Mouse (Mus musculus): Measurements from ENCODE around the gene Papolb. TPM values are rescaled to one million over a fixed set of nuclear protein-coding genes. Genes with fewer than 3 reads are reported as not detected.

Papolb gene
- total RNA-seq (2012; rRNA removed) (not detected in 2 replicates), total RNA-seq (2014; rRNA removed) (not detected in 2 replicates), polyA plus RNA-seq (2012; ENCODE audit: insufficient read length, low read depth) (not detected in 2 replicates)

- DNase-seq (ENCODE audit: extremely low read depth), result no peak
- dilution Hi-C loops (cut with MboI; ENCODE audit: extremely low pct_ligation_motif_present, extremely low pct_unique_long_range_greater_than_20kb, low sequenced_read_pairs), result no loop called here
- Histone ChIP-seq H3K27me3 (replicated peaks) (peaks cover 3% of the 10 kb centered on the region), H3K9ac (ENCODE audit: insufficient read depth, low read depth) (no peak within 1 kb of the TSS), H3K4me1 (ENCODE audit: control insufficient read depth in 1 of 2, insufficient read depth in 2 of 2) (peaks cover 0 to 8% of the 10 kb centered on the region in 2 experiments; a peak in 1 of 4 replicates), H3K9me3 (replicated peaks; ENCODE audit: low read length) (no peaks in the 10 kb centered on the region), H3K27ac (ENCODE audit: insufficient read depth, low read depth) (no peak within 1 kb of the TSS), H3K36me3 (replicated peaks in 1 of 2; ENCODE audit: control insufficient read depth in 1 of 2, insufficient read depth in 1 of 2, low read length in 1 of 2) (no peaks in the 10 kb centered on the region), H3K79me2 (replicated peaks; ENCODE audit: control insufficient read depth, extremely low read depth, insufficient read depth, poor library complexity, severe bottlenecking) (no peaks in the 10 kb centered on the region), H3K4me2 (ENCODE audit: insufficient read depth, low read depth, poor library complexity, severe bottlenecking) (no peak within 1 kb of the TSS), H3K4me3 (replicated peaks in 1 of 3; ENCODE audit: low read depth in 2 of 3, low read length in 2 of 3, poor library complexity in 1 of 3) (no peak within 1 kb of the TSS)
- TF ChIP-seq BHLHE40 (IDR thresholded peaks at IDR 0.05; ENCODE audit: low read depth, low read length) (no peak), CTCF (conservative IDR thresholded peaks at IDR 0.05 in 1 of 2, IDR thresholded peaks at IDR 0.05 in 1 of 2; ENCODE audit: low read depth in 2 of 2, low read length in 2 of 2) (no peak), KAT2A (IDR thresholded peaks at IDR 0.05; ENCODE audit: insufficient replicate concordance, low read length) (no peak), NELFE (IDR thresholded peaks at IDR 0.05; ENCODE audit: low read depth, low read length) (no peak)
- in situ Hi-C loops (cut with MboI; ENCODE audit: low pct_ligation_motif_present, low pct_unique_long_range_greater_than_20kb, low sequenced_read_pairs), result no loop called here
These were observed at the start of gene Papolb for GRCm38 (mm10) chr5:142529915-142530314. Gene Papolb, minus strand, starts transcription at chr5:142530076.

- peaks cover 32% of the 10 kb centered on the region for H3K27me3 ChIP-seq (replicated peaks)
- H3K79me2 ChIP-seq (replicated peaks; ENCODE audit: control insufficient read depth, extremely low read depth, insufficient read depth, poor library complexity, severe bottlenecking), result no peaks in the 10 kb centered on the region
- dilution Hi-C loops (cut with MboI; ENCODE audit: extremely low pct_ligation_motif_present, extremely low pct_unique_long_range_greater_than_20kb, low sequenced_read_pairs) (no loop called here), in situ Hi-C loops (cut with MboI; ENCODE audit: low pct_ligation_motif_present, low pct_unique_long_range_greater_than_20kb, low sequenced_read_pairs) (loop anchor here (10.0 to 25.0 kb wide), 2 partner anchors 73 to 134 kb away; no protein-coding TSS in a partner anchor)
- no peaks in the 10 kb centered on the region for H3K4me1 ChIP-seq (ENCODE audit: control insufficient read depth in 1 of 2, insufficient read depth in 2 of 2)
- H3K36me3 ChIP-seq (replicated peaks in 1 of 2; ENCODE audit: control insufficient read depth in 1 of 2, insufficient read depth in 1 of 2, low read length in 1 of 2), result no peaks in the 10 kb centered on the region
- H3K27ac ChIP-seq (ENCODE audit: insufficient read depth, low read depth), result no peak overlapping the region
- H3K9ac ChIP-seq (ENCODE audit: insufficient read depth, low read depth), result no peak overlapping the region
- H3K9me3 ChIP-seq (replicated peaks; ENCODE audit: low read length), result peaks cover 12% of the 10 kb centered on the region
- no peak overlapping the region for H3K4me3 ChIP-seq (replicated peaks in 1 of 3; ENCODE audit: low read depth in 2 of 3, low read length in 2 of 3, poor library complexity in 1 of 3)
- DNase-seq (ENCODE audit: extremely low read depth), result no peak
- no peak overlapping the region for H3K4me2 ChIP-seq (ENCODE audit: insufficient read depth, low read depth, poor library complexity, severe bottlenecking)
- TF ChIP-seq CTCF (conservative IDR thresholded peaks at IDR 0.05 in 1 of 2, IDR thresholded peaks at IDR 0.05 in 1 of 2; ENCODE audit: low read depth in 2 of 2, low read length in 2 of 2) (peak in 1 of 2 experiments; percentile 15; a peak in 1 of 4 replicates), EP300 (IDR thresholded peaks at IDR 0.05; ENCODE audit: low read length) (no peak)
These were observed 48.3 kb upstream of the Papolb start for GRCm38 (mm10) chr5:142578192-142578591.

GRCm38 (mm10) chr5:142576832-142577231 lies 47.0 kb upstream of the Papolb start:
- Histone ChIP-seq H3K4me3 (replicated peaks in 1 of 3; ENCODE audit: low read depth in 2 of 3, low read length in 2 of 3, poor library complexity in 1 of 3) (no peak overlapping the region), H3K9ac (ENCODE audit: insufficient read depth, low read depth) (no peak overlapping the region), H3K79me2 (replicated peaks; ENCODE audit: control insufficient read depth, extremely low read depth, insufficient read depth, poor library complexity, severe bottlenecking) (no peaks in the 10 kb centered on the region), H3K27me3 (replicated peaks) (peaks cover 25% of the 10 kb centered on the region), H3K9me3 (replicated peaks; ENCODE audit: low read length) (peaks cover 19% of the 10 kb centered on the region), H3K36me3 (replicated peaks in 1 of 2; ENCODE audit: control insufficient read depth in 1 of 2, insufficient read depth in 1 of 2, low read length in 1 of 2) (no peaks in the 10 kb centered on the region), H3K27ac (ENCODE audit: insufficient read depth, low read depth) (no peak overlapping the region), H3K4me1 (ENCODE audit: control insufficient read depth in 1 of 2, insufficient read depth in 2 of 2) (no peaks in the 10 kb centered on the region), H3K4me2 (ENCODE audit: insufficient read depth, low read depth, poor library complexity, severe bottlenecking) (no peak overlapping the region)
- no peak for DNase-seq (ENCODE audit: extremely low read depth)
- no peak for TF ChIP-seq ZNF384 (IDR thresholded peaks at IDR 0.05; ENCODE audit: low read depth, low read length)
- dilution Hi-C loops (cut with MboI; ENCODE audit: extremely low pct_ligation_motif_present, extremely low pct_unique_long_range_greater_than_20kb, low sequenced_read_pairs) (no loop called here), in situ Hi-C loops (cut with MboI; ENCODE audit: low pct_ligation_motif_present, low pct_unique_long_range_greater_than_20kb, low sequenced_read_pairs) (loop anchor here (10.0 to 25.0 kb wide), 2 partner anchors 72 to 135 kb away; no protein-coding TSS in a partner anchor)

Data from CH12.LX (cell line).